Mouse (Mus musculus): ENCODE data around the gene Polr2f.

GRCm38 (mm10) chr15:79133191-79133661 is 7.6 kb upstream of the Polr2f start:
- TF ChIP-seq CTCF (IDR thresholded peaks at IDR 0.05; ENCODE audit: extremely low read depth, insufficient read depth, low read length): no peak
- no peak for TF ChIP-seq POLR2A (IDR thresholded peaks at IDR 0.05; ENCODE audit: extremely low read depth, insufficient read depth, low read length)

Measured in cortical plate, adult 2 months (tissue).